Mouse (Mus musculus): Measurements from ENCODE around the gene Gm20388. TPM values are rescaled to one million over a fixed set of nuclear protein-coding genes. Genes with fewer than 3 reads are reported as not detected.
"Not testable (repeated sequence)": the region's sequence is repeated elsewhere in the genome, so short reads cannot be mapped to it uniquely, and the experiment has no call there.

Gm20388 gene
- total RNA-seq, 2 experiments from 2014 or later: 1.3 to 8.5 TPM

GRCm38 (mm10) chr8:123064809-123065213 is 3154.2 kb downstream of the Gm20388 start:
- no peak for DNase-seq (ENCODE audit: low spot score in 2 of 2)

DNA sequence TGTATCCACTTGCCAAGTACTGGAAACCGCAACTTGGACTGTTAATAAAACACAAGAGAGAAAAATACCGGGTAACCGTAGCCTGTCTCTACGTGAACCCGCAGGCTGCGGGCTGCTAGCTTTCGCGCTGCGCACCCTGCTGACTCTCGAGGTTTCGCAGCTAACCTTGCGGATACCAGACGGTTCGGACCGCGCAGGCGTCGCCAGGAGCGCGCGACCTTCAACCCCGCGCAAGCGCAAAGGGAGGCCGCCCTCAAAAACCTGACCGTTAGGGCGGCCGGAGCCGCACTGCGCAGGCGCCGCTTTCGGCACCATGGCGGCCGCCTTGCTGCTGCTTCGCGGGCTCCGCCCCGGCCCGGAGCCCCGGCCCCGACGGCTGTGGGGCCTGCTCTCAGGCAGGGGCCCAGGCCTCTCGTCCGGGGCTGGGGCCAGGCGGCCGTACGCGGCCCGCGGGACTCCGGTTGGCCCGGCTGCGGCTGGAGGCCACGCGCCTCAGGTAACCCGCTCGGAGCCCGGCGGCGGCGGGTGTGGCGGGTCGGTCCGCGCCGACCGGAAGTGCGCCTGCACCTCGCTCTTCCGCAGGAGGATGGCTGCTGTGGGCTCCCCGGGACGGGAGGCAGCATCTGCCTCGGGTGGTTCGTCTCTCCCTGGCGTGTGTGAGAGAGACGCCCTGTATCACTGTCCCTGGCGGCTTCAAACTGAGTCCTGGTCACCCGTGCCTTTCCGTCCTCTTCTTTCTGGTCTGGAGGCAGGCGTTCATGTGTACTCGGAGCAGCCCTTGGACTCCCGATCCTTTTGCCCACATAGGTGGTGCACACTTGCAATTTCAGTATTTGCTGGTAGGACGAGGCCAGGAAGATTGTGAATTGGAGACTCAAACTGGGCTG is 3154.8 kb downstream of the Gm20388 start:
- peak; percentile 95 to 96 for DNase-seq (ENCODE audit: low spot score in 2 of 2)

DNA sequence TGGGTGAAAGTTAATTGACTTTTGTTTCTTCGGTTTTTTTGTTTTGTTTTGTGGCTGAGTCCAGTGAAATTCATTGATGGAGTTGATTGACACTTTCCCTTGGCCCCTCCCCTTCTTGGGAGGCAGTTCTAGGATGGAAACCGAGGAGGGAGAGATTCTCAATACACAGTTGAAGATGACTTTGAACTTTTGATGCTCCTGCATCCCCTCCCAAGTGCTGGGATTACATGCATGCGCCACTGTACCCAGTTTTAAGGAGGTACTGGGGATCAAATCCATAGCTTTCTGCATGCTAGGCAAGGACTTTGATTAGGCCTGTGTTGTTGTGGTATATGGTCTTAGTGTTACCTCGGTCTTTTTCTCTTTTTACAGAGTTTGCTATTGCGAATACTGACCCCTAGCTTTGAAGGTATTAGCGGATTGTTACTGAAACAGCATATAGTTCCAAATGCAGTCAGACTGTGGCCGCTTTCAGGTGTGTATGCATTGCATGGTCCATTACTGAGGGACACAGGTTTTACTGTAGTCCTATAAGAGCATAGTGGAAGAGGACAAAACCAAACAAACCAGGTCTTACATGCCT is 3155.6 kb downstream of the Gm20388 start:
- no peak for DNase-seq (ENCODE audit: low spot score in 2 of 2)

GRCm38 (mm10) chr8:123071176-123071575 is 3160.5 kb downstream of the Gm20388 start:
- no peak for DNase-seq (ENCODE audit: low spot score in 2 of 2)

- no peak for DNase-seq (ENCODE audit: low spot score in 2 of 2)
Observed at GRCm38 (mm10) chr8:123077213-123077612, 3166.6 kb downstream of the Gm20388 start.

GRCm38 (mm10) chr8:123082993-123083392 is 3172.4 kb downstream of the Gm20388 start:
- DNase-seq (ENCODE audit: low spot score in 2 of 2): no peak

DNA sequence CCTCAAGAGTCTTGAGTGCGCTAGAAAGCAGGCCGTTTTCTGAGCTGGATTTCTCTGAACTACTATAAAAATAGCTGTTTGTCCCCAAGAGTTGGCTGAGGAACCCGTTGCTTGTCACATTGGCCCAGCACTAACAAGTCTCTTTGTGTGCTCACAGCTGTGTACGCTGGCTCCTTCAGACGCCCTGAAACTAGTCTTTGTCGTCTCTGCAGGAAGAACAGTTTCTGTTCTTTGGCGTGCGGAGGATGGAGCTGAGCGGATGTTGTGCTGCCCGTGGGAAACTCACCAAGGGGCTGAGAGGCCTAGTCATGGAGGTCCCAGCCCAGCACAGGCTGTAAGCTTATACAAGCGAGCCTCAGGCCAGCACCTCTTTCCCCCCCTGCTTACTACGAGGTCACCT is 3173.0 kb downstream of the Gm20388 start:
- no peak for DNase-seq (ENCODE audit: low spot score in 2 of 2)

- DNase-seq (ENCODE audit: low spot score in 2 of 2): no peak
Observed at GRCm38 (mm10) chr8:123087289-123087688, 3176.6 kb downstream of the Gm20388 start.

- DNase-seq (ENCODE audit: low spot score in 2 of 2): no peak
Observed at GRCm38 (mm10) chr8:123097216-123097615, 3186.6 kb downstream of the Gm20388 start.

DNA sequence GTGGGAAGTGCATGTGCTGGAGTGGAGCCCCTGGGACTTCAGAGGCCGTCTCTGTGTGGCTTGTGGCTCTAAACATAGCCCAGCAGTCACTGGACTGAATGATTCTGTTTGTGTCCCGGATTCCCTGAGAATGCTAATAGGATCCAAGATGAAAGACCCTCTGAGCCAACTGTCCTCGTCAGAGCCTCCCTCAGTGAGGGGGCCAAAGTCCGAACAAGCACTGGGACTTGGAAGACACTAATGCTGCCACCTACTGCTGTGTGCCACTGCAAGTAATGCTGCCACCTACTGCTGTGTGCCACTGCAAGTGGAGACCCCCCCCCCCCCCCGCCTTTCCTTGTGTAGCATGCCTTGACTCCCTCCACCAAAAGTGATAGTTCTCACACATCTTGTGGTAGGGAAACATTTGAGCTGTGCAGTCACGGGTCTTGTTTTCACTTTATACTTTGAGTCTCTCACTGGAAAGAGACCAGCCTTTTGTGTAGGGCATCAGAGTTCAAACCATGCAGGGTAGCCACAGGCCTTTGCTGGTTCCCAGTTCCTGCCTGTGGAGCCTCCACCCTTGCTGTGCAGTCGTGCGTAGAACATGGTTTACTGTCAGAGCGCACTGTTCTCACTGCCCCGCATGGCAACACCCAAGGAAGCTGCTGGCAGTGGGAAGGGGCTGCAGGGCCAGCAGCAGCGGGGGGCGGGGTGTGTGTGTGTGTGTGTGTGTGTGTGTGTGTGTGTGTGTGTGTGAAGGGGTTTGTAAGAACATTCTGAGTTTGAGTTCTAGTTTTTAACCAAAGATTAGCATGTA is 3187.3 kb downstream of the Gm20388 start:
- no peak for DNase-seq (ENCODE audit: low spot score in 2 of 2)

DNA sequence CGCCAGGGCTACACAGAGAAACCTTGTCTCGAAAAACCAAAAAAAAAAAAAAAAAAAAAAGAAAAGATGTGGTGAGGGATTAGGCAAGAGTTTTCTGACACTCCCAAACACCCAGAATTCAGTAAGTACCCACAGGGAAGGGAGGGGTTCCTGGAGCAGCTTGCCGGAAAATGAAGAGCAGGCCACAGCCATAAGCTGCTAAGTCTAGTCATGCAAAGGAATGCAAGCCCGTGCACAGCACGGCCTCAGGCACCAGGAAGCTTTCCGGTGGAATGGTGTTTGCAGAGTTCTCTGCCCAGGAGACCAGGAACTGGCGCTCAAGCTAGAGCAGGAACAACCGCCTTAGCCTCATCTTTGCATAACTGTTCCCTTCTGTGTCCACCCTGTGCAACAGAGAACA is 3189.6 kb downstream of the Gm20388 start:
- no peak for DNase-seq (ENCODE audit: low spot score in 2 of 2)

GRCm38 (mm10) chr8:123101244-123101643 is 3190.6 kb downstream of the Gm20388 start:
- no peak for DNase-seq (ENCODE audit: low spot score in 2 of 2)

GRCm38 (mm10) chr8:123101735-123102685 is 3191.4 kb downstream of the Gm20388 start, which contains the start of gene Rpl13:
TSS of gene Rpl13 (plus strand) at chr8:123102350.
- DNase-seq (ENCODE audit: low spot score in 2 of 2): peak; percentile 93 to 98

GRCm38 (mm10) chr8:123102855-123103254 is 3192.2 kb downstream of the Gm20388 start:
- not testable (repeated sequence) for DNase-seq (ENCODE audit: low spot score in 2 of 2)

DNA sequence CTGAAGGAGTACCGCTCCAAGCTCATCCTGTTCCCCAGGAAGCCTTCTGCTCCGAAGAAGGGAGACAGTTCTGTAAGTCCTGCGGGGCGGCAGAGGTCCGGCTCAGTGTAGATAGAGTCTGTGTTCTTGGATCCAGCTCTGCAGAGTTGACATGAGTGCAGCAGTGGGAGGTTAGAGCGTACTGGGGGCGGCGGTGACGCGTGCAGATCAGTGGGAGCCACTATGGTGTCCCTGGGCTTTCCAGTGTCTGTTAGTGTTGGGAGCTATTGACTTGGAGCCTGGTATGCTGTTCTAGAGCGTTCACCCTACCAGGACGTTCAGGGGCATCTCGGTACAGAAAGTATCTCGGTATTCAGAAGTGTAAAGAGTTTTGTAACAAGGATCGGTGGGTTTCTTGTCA is 3192.6 kb downstream of the Gm20388 start:
- no peak for DNase-seq (ENCODE audit: low spot score in 2 of 2)

DNA sequence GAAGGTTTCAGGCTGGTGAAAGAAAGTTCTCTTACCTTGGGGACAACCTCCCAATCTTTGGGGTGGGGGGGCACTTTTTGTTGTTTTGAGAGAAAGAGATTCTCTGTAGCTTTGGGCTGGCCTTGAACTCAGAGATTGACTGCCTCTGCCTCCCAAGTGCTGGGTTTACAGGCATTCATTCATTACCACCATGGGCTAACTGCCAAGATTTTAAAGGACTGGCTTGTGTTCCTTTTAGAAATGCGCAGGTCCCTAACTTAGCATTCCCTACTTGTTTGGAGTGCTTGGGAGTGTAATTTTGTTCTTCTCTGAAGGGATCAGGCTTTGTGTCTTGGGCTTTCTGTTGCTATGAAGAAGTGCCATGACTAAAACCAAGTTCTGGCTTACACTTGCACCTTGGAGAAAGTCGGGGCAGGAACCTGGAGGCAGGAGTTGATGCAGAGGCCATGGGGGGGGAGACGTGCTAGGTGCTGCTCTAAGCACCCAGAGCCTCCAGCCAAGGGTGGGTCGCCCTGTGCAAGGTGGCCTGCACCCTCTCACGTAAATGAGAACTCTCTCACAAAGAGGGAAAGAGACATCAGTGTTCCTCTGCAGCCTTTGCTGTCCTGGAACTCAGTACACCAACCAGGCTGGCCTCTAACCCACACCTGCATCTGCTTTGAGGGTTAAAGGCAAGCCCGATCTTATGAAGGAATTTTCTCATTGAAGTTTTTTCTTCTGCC is 3193.6 kb downstream of the Gm20388 start:
- DNase-seq (ENCODE audit: low spot score in 2 of 2): no peak

DNA sequence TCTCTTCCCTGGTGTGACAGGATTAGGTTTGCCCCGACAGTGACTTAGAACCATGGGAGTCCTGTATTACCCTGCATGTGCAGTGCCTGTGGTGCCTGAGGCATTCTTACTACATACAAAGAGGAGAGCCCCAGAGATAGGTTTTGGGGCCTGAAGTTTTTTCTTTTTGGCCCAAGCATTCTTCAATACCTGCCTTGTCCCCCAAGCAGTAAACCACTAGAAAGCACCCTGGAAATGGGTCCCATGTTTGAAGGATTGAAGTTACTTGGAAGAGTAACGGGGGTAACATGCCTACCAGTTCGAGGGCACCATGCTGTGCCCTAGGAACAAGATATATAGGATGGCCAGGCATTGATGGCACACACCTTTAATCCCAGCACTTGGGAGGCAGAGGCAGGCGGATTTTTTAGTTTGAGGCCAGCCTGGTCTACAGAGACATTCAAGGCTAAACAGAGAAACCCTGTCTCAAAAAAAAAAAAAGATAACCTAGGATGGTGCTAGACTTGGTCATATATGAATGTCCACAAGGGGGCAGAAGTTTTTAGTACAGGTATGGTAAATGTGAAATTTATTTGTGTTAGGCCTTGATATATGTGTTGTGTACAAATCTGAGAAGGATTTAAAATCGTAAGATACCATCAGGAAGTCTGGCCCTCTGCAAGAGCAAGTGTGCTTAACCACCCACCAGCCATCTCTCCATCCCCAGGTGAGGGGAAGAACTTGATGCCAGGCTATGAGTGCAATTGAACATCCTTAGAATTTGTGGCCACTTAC is 3195.1 kb downstream of the Gm20388 start:
- DNase-seq (ENCODE audit: low spot score in 2 of 2): no peak

- no peak for DNase-seq (ENCODE audit: low spot score in 2 of 2)
Observed at GRCm38 (mm10) chr8:123106531-123106930, 3195.9 kb downstream of the Gm20388 start.

DNA sequence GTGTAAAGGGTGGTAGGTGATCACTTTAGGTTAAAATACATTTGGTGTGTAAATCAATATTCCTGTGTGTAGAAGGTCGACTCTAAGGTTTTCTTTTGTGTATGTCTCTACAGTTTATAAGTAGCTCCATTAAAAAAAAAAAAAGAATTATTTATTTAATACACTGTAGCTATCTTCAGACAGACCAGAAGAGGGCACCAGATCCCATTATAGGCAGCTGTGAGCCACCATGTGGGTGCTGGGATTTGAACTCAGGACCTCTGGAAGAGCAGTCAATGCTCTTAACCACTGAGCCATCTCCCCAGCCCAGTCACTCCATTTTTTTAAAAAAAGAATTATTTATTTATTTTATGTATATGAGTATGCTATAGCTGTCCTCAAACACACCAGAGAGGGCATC is 3197.4 kb downstream of the Gm20388 start:
- DNase-seq (ENCODE audit: low spot score in 2 of 2): no peak

Measured in adrenal gland, adult 18-20 months (tissue).